Mouse (Mus musculus): ENCODE data around the gene Apoa2.

Apoa2 gene

GRCm38 (mm10) chr1:171260316-171260715 lies 35.5 kb downstream of the Apoa2 start:
- DNase-seq (ENCODE audit: low read depth), result no peak

GRCm38 (mm10) chr1:171262594-171263130 lies 37.8 kb downstream of the Apoa2 start:
- peak; percentile 83 for DNase-seq (ENCODE audit: low read depth)

GRCm38 (mm10) chr1:171263185-171263611 lies 38.3 kb downstream of the Apoa2 start:
- DNase-seq (ENCODE audit: low read depth), result no peak

GRCm38 (mm10) chr1:171263666-171264461 lies 39.0 kb downstream of the Apoa2 start:
- no peak for DNase-seq (ENCODE audit: low read depth)

- no peak for DNase-seq (ENCODE audit: low read depth)
Measured at GRCm38 (mm10) chr1:171265971-171266744, 41.3 kb downstream of the Apoa2 start.

- peak; percentile 63 for DNase-seq (ENCODE audit: low read depth)
Measured at GRCm38 (mm10) chr1:171268341-171268740, 43.5 kb downstream of the Apoa2 start.

GRCm38 (mm10) chr1:171269848-171270572 lies 45.2 kb downstream of the Apoa2 start, which contains the start of gene B4galt3:
B4galt3 (plus strand) TSS chr1:171270328.
- DNase-seq (ENCODE audit: low read depth), result peak; percentile 91

- no peak for DNase-seq (ENCODE audit: low read depth)
Measured at GRCm38 (mm10) chr1:171270573-171270900, 45.7 kb downstream of the Apoa2 start.

- DNase-seq (ENCODE audit: low read depth), result no peak
Measured at GRCm38 (mm10) chr1:171271196-171271595, 46.3 kb downstream of the Apoa2 start.

GRCm38 (mm10) chr1:171271622-171272021 lies 46.8 kb downstream of the Apoa2 start:
- DNase-seq (ENCODE audit: low read depth), result no peak

GRCm38 (mm10) chr1:171272086-171272485 lies 47.2 kb downstream of the Apoa2 start:
- DNase-seq (ENCODE audit: low read depth), result no peak

GRCm38 (mm10) chr1:171274171-171274570 lies 49.3 kb downstream of the Apoa2 start:
- no peak for DNase-seq (ENCODE audit: low read depth)

- DNase-seq (ENCODE audit: low read depth), result no peak
Measured at GRCm38 (mm10) chr1:171275144-171275734, 50.4 kb downstream of the Apoa2 start.

Measured in 416B (cell line).